Mouse (Mus musculus): ENCODE measurements around the gene Spred2.

GRCm38 (mm10) chr11:19992341-19993281 is 68.4 kb downstream of the Spred2 start:
- TF ChIP-seq POLR2AphosphoS5 (IDR thresholded peaks at IDR 0.05; ENCODE audit: insufficient replicate concordance, low read depth, low read length) (no peak), CTCF (IDR thresholded peaks at IDR 0.05; ENCODE audit: low read depth, low read length) (no peak), GATA1 (IDR thresholded peaks at IDR 0.05; ENCODE audit: borderline replicate concordance, low read length) (no peak), GATA2 (IDR thresholded peaks at IDR 0.05; ENCODE audit: borderline replicate concordance, low read depth, low read length) (no peak)

Data from G1E (cell line).